Mouse (Mus musculus): ENCODE results near the gene Ly86.

DNA sequence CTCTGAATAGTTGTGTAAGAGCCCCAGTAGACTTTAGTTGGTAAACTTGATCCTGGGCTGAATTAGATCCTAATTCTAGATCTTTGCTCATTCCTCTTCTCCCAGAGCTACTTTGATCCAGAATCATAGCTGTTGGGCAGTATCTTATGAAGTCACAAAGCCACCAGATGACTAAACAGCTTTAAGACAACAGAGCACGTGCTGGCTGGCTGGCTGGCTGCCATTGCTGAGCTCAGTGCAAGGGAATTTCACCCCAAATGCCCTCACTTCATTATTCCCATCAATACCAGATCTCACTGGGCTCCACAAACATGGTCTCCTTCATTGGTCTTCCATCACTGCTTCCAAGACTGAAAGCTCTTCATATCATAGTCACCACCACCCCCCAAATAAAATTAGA lies 46.2 kb upstream of the Ly86 start:
- no peak for TF ChIP-seq CTCF (IDR thresholded peaks at IDR 0.05)
- no peak for TF ChIP-seq POLR2A (IDR thresholded peaks at IDR 0.05; ENCODE audit: insufficient read depth, low read depth, low read length)
